Comparison of ENCODE assay signal across 9 mouse cellular contexts in the genomic region with DNA sequence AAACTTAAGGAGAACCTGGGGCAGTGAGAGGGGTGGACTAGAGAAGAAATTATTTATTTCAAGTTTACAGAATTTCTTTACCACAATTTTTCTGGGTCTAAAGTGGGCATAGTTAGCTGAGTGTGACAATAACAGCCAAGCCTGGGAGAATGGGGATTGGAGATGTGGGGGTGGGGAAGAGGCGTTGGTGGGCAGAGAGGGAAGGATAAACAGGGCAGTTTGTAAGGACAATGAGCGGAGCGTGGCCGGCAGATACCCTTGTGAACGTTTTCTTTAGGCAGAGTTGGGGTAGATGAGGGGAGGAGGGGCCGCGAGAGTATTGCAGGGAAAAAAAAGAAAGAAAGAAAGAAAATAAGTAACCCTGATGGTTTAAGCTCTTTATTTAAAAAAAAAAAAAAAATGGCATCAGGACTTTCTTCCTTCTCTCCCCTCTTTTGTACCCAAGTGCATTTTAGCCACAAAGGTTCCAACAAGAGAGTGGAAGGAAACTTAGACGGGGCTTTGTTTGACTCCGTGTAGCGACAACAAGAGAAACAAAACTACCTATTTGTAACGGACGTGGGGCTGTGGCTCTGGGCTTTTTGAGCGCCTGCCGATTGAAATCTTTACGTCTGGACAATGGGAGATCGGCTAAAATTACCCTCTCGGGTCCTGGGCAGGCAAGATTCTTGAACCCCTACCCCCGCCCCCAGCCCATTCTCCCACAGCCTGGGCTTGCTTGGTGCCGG. TPM values are rescaled to one million over a fixed set of nuclear protein-coding genes. Genes with fewer than 3 reads are reported as not detected.
DNase-seq lines count a peak whose midpoint lies in the region; ATAC-seq lines count a peak whose summit lies in the region.
"Had no signal": no experiment of that assay in that cellular context is flagged by ENCODE, and none has a peak within 500 bp of the region (broad histone marks: within the 10 kb centered on the region; RNA-seq: fewer than 3 reads in every experiment).

No protein-coding gene starts in this region.

- peaks cover 94% of the 10 kb centered on the region for H3K27me3 ChIP-seq in liver, embryonic 11.5 days (replicated peaks; ENCODE audit: control insufficient read depth, insufficient read depth, low read length)
- peaks cover 67% of the 10 kb centered on the region for H3K27me3 ChIP-seq in embryonic facial prominence, embryonic 12.5 days
- peaks cover 75% of the 10 kb centered on the region for H3K27me3 ChIP-seq in intestine, embryonic 15.5 days (replicated peaks)
- H3K27me3 ChIP-seq in neural tube, embryonic 15.5 days (replicated peaks): peaks cover 60% of the 10 kb centered on the region

- H3K4me2 ChIP-seq in liver, embryonic 11.5 days: peak overlapping the region; percentile 26
- peak overlapping the region; percentile 67 for H3K4me2 ChIP-seq in embryonic facial prominence, embryonic 12.5 days (replicated peaks)
- H3K4me2 ChIP-seq in intestine, embryonic 15.5 days (replicated peaks): peak overlapping the region; percentile 70; the same call in 1 of the 2 replicates
- peak overlapping the region; percentile 57 for H3K4me2 ChIP-seq in neural tube, embryonic 15.5 days

- no peak overlapping the region for H3K27ac ChIP-seq in liver, embryonic 11.5 days (ENCODE audit: low read depth, low read length)
- no peak overlapping the region for H3K27ac ChIP-seq in embryonic facial prominence, embryonic 12.5 days
- no peak overlapping the region for H3K27ac ChIP-seq in intestine, embryonic 15.5 days
- H3K27ac ChIP-seq in neural tube, embryonic 15.5 days (replicated peaks): peak overlapping the region; percentile 76

- H3K4me1 ChIP-seq in liver, embryonic 11.5 days (replicated peaks; ENCODE audit: control insufficient read depth, insufficient read depth, low read length): peaks cover 4% of the 10 kb centered on the region; the same call in 1 of the 2 replicates
- H3K4me1 ChIP-seq in embryonic facial prominence, embryonic 12.5 days: peaks cover 14% of the 10 kb centered on the region
- peaks cover 18% of the 10 kb centered on the region for H3K4me1 ChIP-seq in intestine, embryonic 15.5 days (replicated peaks)
- peaks cover 36% of the 10 kb centered on the region for H3K4me1 ChIP-seq in neural tube, embryonic 15.5 days

- DNase-seq in liver, embryonic 11.5 days (ENCODE audit: low spot score): no peak
- DNase-seq in liver (no peak), MN1 (ENCODE audit: low spot score) (no peak)
- no peak for DNase-seq in cerebellum, postnatal 36 days
- no peak for DNase-seq in thymus, postnatal 4 days

- H3K36me3 ChIP-seq in liver, embryonic 11.5 days (ENCODE audit: control insufficient read depth, insufficient read depth, low read length): no peaks in the 10 kb centered on the region
- H3K36me3 ChIP-seq in embryonic facial prominence, embryonic 12.5 days: no peaks in the 10 kb centered on the region
- no peaks in the 10 kb centered on the region for H3K36me3 ChIP-seq in intestine, embryonic 15.5 days
- no peaks in the 10 kb centered on the region for H3K36me3 ChIP-seq in neural tube, embryonic 15.5 days

- H3K4me3 ChIP-seq in liver, embryonic 11.5 days (ENCODE audit: low read depth, low read length): no peak overlapping the region
- peak overlapping the region; percentile 45 for H3K4me3 ChIP-seq in embryonic facial prominence, embryonic 12.5 days
- H3K4me3 ChIP-seq in intestine, embryonic 15.5 days (replicated peaks): no peak overlapping the region
- peak overlapping the region; percentile 44 for H3K4me3 ChIP-seq in neural tube, embryonic 15.5 days (replicated peaks)

- H3K9me3 ChIP-seq in liver, embryonic 11.5 days (ENCODE audit: control insufficient read depth, low read length): no peaks in the 10 kb centered on the region
- no peaks in the 10 kb centered on the region for H3K9me3 ChIP-seq in embryonic facial prominence, embryonic 12.5 days
- no peaks in the 10 kb centered on the region for H3K9me3 ChIP-seq in intestine, embryonic 15.5 days
- H3K9me3 ChIP-seq in neural tube, embryonic 15.5 days (replicated peaks): no peaks in the 10 kb centered on the region

- no peak overlapping the region for H3K9ac ChIP-seq in liver, embryonic 11.5 days (ENCODE audit: low read depth, low read length)
- no peak overlapping the region for H3K9ac ChIP-seq in embryonic facial prominence, embryonic 12.5 days
- H3K9ac ChIP-seq in intestine, embryonic 15.5 days: no peak overlapping the region
- H3K9ac ChIP-seq in neural tube, embryonic 15.5 days (replicated peaks): no peak overlapping the region; the same call in 1 of the 2 replicates

- no peak for ATAC-seq in liver, embryonic 11.5 days (replicated peaks; ENCODE audit: low FRiP score)
- no peak for ATAC-seq in embryonic facial prominence, embryonic 12.5 days (ENCODE audit: insufficient number of reproducible peaks, insufficient read depth, low FRiP score, low TSS enrichment)
- no peak for ATAC-seq in intestine, embryonic 15.5 days
- ATAC-seq in neural tube, embryonic 15.5 days (ENCODE audit: low FRiP score): no peak

- 3% methylated on average over 19 of the region's 19 CpGs for WGBS in liver, embryonic 11.5 days
- WGBS in embryonic facial prominence, embryonic 12.5 days: under 1% methylated on average over 19 of the region's 19 CpGs
- 4% methylated on average over 19 of the region's 19 CpGs for WGBS in intestine, embryonic 15.5 days
- WGBS in neural tube, embryonic 15.5 days: 2% methylated on average over 19 of the region's 19 CpGs

RNA-seq across cellular contexts. Expression of a gene that starts 1.9 kb away (rescaled TPM):
- 0.48 and 0.55 TPM in 2 replicates for polyA plus RNA-seq in liver, embryonic 11.5 days (2014; fragmentation: Nextera tagmentation; extraction: Ambion mirVana)
- 11.4 and 13.5 TPM in 2 replicates for polyA plus RNA-seq in embryonic facial prominence, embryonic 12.5 days (2016; fragmentation: Nextera tagmentation; extraction: Ambion mirVana)
- polyA plus RNA-seq in intestine, embryonic 15.5 days (2015; fragmentation: Nextera tagmentation; extraction: Ambion mirVana): 0.62 and 0.89 TPM in 2 replicates
- polyA plus RNA-seq in neural tube, embryonic 15.5 days (2015; fragmentation: Nextera tagmentation; extraction: Ambion mirVana): 11.1 and 13.4 TPM in 2 replicates
- polyA plus RNA-seq: liver, adult 2 months had no signal

Comparison
In these comparisons a context has a peak if more than half of its experiments do, and no peak if none do; other contexts are left out.
1. H3K4me3 ChIP-seq: peak in embryonic facial prominence, embryonic 12.5 days (single experiment) and neural tube, embryonic 15.5 days (single experiment); none in liver, embryonic 11.5 days (single experiment) and intestine, embryonic 15.5 days (single experiment).
2. Peak in every context shown above with its lines, with median percentiles within 50 percentile points of each other: H3K4me2 ChIP-seq.